Mouse (Mus musculus) T-helper 1 cell (primary cell): ENCODE measurements at regions not wholly inside any gene's neighbourhood (a gene's known extent, or its start where the extent isn't known, plus 50 kb on each side); places are given as distances from the start of the nearest gene placed in this dataset.

ENCODE experiments used
- in situ Hi-C: fragments of 300-600 bp; cut with MboI, MseI; formaldehyde crosslinking; loops from one replicate; pipeline ENCODE4 v1.15.1; 2025; ENCODE audit warnings: high pct_unique_total_duplicates

DNA sequence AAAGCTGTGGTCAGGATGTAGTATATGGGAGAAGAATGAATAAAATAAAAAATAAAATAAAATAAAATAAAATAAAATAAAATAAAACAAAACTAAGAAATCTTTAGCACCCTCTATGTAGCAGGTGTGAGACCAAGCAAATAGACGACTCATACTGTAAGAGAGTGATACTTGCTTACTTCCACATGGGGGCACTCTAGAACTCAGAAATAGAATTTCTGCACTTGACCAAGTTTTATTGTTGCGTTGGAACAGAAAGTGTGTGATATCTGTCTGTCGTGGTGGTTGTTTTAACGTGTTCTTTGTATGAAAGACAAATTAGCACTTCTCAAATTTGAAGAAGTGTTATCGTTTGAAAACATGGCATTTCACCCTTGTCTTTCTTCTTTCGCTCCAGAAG lies 125.4 kb downstream of the Dthd1 start:
- in situ Hi-C loops, result loop anchor here (25.0 kb wide), 1 partner anchor 823 kb away; no protein-coding TSS in a partner anchor
